Mouse (Mus musculus) 3134 (cell line): ENCODE measurements around the gene Gjc1.

Source experiments
- DNase-seq: peaks from one replicate; pipeline ENCODE4 v3.0.0-alpha.2; 2011; ENCODE audit warnings: low spot score; ENCODE audit not compliant: insufficient read length; ENCODE audit errors: extremely low read depth

Gjc1 gene

GRCm38 (mm10) chr11:102818121-102819020 lies 1.1 kb downstream of the Gjc1 start:
- DNase-seq: peak; percentile 55

DNA sequence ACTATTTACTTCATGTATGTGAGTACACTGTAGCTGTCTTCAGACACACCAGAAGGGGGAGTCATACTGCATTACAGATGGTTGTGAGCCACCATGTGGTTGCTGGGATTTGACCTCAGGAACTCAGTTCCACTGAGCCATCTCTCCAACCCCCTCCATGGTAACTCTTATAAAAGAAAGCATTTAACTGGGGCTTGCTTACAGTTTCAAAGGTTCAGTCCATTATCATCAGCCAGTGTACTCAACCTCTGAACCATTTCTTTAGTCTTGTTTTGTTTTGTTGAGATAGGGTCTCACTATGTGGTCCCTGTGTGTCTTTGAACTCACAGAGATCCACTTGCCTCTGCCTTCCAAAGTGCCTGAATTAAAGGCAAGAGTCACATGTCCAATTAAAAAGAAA lies 4.6 kb downstream of the Gjc1 start:
- DNase-seq: no peak

DNA sequence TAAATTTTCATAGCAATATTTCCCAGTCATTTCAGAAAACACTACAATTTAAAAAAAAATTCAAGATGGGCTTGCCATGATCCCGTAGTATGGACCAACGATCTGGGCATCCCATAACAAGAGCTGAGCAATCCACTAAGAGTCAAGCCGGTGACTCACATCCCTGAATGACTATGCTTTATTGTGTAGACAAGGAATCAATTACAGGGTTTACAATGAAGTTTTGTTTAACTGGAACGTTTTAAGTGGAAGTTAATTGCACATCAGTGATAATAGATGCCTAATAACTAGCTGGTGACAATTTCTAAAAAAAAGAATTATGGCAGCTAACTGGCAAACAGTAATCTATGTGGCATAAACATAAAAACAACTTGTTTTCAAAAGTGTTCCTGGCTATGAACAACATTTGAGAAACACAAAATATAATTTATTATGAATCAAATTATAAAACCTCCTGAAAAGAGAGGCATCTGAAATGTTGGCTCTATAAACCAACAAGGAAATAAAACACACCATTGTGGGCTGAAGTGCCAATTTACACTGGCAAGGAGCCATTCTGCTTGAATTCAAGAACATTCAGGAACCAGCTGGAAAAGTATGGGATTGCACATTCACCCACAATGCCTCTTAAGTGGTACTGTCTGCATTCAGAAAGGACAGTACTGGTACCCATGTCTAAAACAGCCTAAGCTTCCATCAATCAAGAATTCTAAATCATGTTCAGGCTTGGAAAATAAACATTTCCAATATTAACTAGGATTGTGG lies 8.6 kb downstream of the Gjc1 start:
- DNase-seq: no peak

DNA sequence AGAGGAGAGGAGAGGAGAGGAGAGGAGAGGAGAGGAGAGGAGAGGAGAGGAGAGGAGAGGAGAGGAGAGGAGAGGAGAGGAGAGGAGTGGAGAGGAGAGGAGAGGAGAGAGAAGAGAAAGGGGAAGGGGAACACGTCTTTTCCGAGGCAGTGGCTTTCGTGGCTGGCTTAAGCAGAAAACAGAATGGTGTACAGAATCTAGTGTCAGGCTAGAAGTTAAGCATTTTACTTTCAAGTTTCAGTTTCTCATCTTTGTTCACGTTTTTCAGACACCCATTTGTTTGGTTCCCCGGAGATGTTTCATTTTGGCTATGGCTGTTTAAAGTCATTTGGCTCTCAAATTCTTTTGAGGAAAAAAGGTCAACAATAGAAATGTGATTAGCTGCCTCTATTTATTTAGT lies 11.3 kb downstream of the Gjc1 start:
- no peak for DNase-seq

- no peak for DNase-seq
Observed at GRCm38 (mm10) chr11:102803453-102803852, 16.0 kb downstream of the Gjc1 start.

DNA sequence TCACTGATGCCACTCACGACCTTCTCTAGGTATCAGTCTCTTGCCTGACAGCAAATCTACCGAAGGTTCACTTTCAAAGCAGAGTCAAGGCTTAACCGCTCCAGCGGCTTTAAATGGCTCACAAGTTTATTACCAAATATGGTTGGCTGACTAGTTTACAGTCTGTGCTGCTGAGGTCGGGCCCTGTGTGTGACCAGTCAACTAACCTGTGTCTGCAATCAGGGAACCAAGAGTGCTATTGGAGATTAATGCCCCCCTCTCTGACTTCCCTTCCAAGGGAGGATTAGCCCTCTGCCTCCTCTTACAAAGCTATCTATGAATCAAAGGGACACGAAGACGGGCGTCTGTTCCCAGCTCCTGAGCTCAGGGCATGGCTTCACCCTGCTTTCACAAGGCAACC lies 25.3 kb downstream of the Gjc1 start:
- no peak for DNase-seq

DNA sequence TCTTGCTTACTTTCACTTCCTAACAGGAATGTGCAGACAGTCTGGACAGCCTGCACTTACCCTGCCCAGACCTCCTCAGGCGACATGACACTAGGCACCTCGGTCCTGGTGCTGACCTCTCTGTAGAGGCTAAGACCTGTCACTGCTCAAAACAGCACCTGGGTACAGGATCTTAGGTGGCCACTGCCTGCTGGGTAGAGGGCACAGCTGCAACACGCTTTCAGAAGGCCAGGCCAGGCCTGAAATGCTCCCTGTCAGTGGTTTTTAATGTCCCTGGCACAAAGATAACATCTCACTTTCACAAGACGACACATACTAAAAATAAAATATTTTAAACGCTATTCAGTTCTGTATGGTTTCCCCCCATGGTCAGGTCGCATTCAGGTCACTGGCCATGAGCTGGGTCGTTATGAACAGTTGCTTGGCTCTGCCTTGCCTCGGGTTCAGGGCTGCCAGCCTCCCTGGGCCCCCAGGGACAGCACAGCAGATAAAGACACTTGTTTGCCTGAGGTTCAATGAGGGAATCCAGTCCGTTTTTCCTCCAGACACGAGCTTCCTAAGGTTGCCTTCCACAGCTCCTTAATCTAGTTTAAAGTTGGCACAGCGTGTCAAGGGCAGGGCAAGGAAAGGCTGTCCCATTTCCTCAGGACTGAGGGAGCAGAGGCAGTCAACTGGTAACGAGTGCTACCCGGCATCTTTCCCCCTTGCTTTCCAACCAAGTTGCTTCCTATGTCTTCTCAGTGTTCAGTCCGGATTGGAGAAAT lies 27.6 kb downstream of the Gjc1 start:
- DNase-seq: no peak

GRCm38 (mm10) chr11:102787688-102788177 lies 31.8 kb downstream of the Gjc1 start:
- no peak for DNase-seq

DNA sequence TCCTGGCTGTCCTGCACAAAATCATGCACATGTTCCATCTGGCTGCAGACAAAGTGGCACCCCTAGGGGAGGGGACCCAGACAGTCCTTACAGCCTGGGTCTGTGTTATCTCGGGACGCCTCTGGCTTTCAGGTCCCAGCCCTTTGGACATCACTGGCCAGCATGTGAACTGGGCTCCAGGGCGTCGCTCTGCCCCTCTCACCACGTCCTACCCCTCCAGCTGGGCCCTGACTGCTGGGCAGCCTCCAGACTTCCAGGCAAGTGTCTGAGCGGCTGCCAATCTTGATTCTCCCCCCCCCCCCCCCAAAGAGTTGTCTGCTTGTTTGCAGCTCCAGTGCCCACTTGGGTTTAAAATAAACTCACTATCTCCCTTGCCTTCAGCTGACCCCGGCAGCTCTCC lies 36.1 kb downstream of the Gjc1 start:
- DNase-seq: no peak

GRCm38 (mm10) chr11:102781523-102781922 lies 38.0 kb downstream of the Gjc1 start:
- no peak for DNase-seq

DNA sequence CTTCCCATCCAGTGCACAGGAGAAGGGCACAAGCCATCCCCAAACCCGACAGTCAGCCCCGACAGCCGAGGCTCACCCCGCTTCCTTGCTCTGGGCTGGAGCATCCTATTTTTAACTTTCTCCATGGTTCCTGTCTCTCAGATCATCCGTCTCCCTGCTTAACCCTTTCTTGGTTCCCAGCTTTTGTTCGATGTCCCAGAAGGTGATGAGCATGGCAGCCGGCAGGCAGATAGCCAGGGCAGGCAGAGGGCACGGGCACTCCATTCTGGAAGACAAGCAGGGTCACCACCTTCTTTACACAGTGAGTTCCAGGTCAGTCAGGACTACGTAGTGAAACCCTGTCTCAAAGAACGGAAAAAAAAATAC lies 38.5 kb downstream of the Gjc1 start:
- DNase-seq: no peak

GRCm38 (mm10) chr11:102780271-102780985 lies 39.1 kb downstream of the Gjc1 start:
- DNase-seq: no peak

DNA sequence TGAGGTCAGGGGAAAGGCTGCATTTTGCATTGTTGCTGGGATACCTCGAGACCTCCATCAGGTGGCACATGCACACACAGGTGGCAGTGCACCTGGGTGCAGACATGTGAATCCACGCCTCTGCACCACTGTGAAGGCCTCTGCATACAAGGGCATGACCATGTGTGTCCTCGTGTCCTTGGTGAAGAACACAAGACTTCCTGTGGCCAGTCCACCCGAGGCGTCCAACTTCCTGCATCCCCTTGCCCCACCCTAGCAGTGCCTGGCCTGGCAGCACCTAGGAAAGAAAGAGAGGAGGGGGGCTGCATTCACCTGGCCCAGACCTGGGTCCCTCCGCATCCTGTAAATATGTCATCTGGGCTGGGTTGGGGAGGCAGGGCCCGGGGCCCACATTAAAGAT lies 39.7 kb downstream of the Gjc1 start:
- no peak for DNase-seq

DNA sequence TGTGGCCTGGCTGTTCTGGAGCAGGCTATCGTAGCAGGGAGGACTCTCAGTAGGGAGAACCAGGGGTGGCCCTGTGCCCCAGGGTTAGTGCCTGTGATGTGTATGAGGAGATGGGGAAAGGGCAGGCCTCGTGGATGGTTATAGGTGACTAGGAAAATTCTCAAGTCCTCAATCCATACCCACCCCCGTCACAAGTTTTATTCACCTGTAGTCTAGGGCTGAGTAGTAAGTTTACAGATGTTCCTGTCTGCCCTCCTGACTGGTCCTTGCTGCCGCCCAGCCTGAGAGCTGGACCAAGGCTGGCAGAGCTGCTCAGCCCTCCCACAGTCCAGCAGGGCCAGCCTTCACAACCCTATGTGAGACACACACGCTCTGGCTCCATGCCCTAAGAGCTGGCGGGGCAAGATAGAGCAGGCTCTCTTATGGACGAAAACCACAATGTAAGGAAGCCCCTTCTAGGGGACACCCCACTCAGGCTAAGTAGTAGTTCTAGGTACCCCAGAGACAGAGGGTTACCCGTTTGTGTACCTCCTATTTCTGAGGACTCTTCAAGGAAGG lies 40.3 kb downstream of the Gjc1 start:
- DNase-seq: no peak

- DNase-seq: no peak
Observed at GRCm38 (mm10) chr11:102778597-102778996, 40.9 kb downstream of the Gjc1 start.

DNA sequence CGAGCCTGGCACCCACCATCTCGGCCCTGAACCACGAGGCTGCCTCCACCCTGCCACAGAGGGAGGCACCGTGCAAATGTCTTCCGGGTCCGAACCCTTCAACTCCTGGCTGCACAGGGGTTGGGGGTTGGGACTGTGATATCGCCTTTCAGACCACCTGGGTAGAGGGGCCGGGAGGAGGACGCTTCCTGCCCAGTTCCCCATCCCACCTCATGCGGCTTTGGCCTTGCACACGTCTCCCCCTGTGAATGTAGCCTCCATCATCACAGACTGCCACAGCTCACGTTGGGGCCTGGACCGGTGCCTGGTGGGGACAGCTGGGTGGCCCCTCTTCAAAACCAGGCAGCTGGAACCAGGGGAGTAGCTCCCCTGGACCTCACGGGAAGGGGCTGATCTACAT lies 41.3 kb downstream of the Gjc1 start:
- no peak for DNase-seq

DNA sequence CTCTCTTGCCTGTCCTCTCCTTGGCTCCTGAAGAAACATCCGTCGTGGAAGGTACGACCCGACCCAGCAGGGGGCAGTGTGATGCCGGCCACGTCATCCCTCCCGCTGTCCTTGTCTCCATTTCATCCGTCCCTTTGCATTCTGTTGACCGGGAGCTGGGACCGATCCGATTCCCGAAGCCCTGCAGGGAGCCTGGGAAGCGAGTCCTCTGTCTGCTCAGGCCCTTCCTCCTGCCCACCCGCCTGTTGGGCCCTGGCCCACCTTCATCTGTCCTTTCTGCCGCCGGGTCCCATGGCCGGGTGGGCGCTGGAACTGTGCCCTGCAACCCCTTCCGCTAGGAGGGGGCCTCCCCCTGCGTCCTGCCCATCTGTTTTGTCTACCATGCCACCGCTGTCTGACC lies 41.9 kb downstream of the Gjc1 start:
- DNase-seq: peak; percentile 81

GRCm38 (mm10) chr11:102774621-102775141 lies 44.8 kb downstream of the Gjc1 start:
- peak; percentile 75 for DNase-seq

DNA sequence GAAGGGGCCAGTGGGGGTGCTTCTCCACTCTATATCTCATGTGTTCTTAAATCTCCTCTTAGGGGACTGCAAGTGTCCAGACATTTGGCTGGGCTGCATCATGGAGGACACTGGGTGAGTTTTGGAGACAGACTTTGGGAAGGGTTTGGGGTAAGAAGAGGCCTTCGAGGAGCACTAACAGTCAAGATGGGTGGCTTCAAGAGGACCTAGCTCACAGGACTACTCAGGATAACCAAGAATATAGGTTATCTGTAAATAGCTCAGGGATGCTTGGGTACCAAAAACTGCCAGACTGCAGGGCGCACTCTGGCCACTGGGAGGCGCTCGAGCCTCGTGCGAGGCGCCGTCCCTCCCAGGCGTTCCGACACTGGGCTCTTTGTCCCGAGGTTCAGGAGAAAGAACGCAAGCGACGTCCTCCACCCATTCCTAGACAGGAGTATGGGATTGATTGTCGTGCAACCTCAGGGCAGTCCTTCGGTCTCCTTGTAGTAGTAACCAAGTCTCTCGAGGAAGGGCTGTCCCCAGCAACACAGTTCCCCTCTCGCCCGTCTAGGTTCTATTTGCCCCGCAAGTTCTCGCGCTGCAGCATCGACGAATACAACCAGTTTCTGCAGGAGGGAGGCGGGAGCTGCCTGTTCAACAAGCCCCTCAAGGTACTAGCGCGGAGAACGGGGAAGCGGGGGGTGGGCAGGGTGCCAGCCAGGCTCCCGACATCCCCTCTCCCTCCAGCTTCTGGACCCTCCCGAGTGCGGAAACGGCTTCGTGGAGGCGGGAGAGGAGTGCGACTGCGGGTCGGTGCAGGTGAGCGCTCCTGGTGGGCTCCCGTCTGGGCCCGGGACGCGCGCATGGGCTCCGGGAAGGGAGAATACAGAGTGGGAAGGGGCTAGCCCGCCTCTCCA lies 45.5 kb downstream of the Gjc1 start:
- peak; percentile 87 for DNase-seq
